Mouse (Mus musculus) forebrain, embryonic 14.5 days (tissue): ENCODE measurements around the gene Large1. TPM values are rescaled to one million over a fixed set of nuclear protein-coding genes. Genes with fewer than 3 reads are reported as not detected.

Experiments used
- ATAC-seq: fragments of 200-750 bp; cut with Nextera tagmentation; 2 replicates; pipeline ENCODE4 v1.8.0; 2017; ENCODE audit warnings: mild to moderate bottlenecking, moderate library complexity
- DNase-seq: peaks from one replicate; pipeline ENCODE4 v3.0.0-alpha.2; 2015; ENCODE audit warnings: low spot score
- H3K27ac ChIP-seq: fragments of 300-500 bp; sonication (generic); 2 replicates; pipeline ENCODE4 v1.5.1; 2014; ENCODE audit warnings: low read depth, mild to moderate bottlenecking, control low read depth, low read length, moderate library complexity
- H3K27me3 ChIP-seq: fragments of 300-500 bp; sonication (generic); replicated peaks from 2 replicates; pipeline ENCODE4 v1.6.1; 2014; ENCODE audit warnings: low read length, control low read depth, mixed read lengths; ENCODE audit not compliant: control insufficient read depth, insufficient read depth
- H3K36me3 ChIP-seq: fragments of 300-500 bp; sonication (generic); 2 replicates; pipeline ENCODE4 v1.6.1; 2014; ENCODE audit warnings: low read length, control low read depth; ENCODE audit not compliant: control insufficient read depth, insufficient read depth
- H3K4me1 ChIP-seq: fragments of 300-500 bp; sonication (generic); 2 replicates; pipeline ENCODE4 v1.6.1; 2014; ENCODE audit warnings: antibody characterized with exemption, low read length, control low read depth; ENCODE audit not compliant: control insufficient read depth, insufficient read depth
- H3K4me2 ChIP-seq: fragments of 300-500 bp; sonication (generic); 2 replicates; pipeline ENCODE4 v1.6.1; 2014; ENCODE audit warnings: mild to moderate bottlenecking, control low read depth, low read length
- H3K4me3 ChIP-seq: fragments of 300-500 bp; sonication (generic); 2 replicates; pipeline ENCODE4 v1.5.1; 2014; ENCODE audit warnings: low read depth, low read length, control low read depth
- H3K9ac ChIP-seq: fragments of 300-500 bp; sonication (generic); 2 replicates; pipeline ENCODE4 v1.6.1; 2014; ENCODE audit warnings: mild to moderate bottlenecking, low read length, control low read depth, moderate library complexity
- H3K9me3 ChIP-seq: fragments of 300-500 bp; sonication (generic); replicated peaks from 2 replicates; pipeline ENCODE4 v1.6.1; 2016; ENCODE audit warnings: low read length, control low read depth, mixed read lengths; ENCODE audit not compliant: control insufficient read depth
- WGBS: fragments of 180-500 bp; shearing (Covaris S2); extraction: QIAGEN DNeasy Blood & Tissue Kit; methylation state at CpG from one replicate; pipeline ENCODE4 v1.1.7; 2014; 5-methylcytosine and 5-hydroxymethylcytosine counted together
- polyA plus RNA-seq: library from polyadenylated mRNA; unstranded; fragments of >200 nt; fragmentation: Nextera tagmentation; extraction: Ambion mirVana; gene quantifications from 2 replicates; pipeline ENCODE4 v1.2.1, GENCODE M21; 2014

The Large1 gene
- polyA plus RNA-seq, 1 experiment from 2014 or later = 19.6 TPM

DNA sequence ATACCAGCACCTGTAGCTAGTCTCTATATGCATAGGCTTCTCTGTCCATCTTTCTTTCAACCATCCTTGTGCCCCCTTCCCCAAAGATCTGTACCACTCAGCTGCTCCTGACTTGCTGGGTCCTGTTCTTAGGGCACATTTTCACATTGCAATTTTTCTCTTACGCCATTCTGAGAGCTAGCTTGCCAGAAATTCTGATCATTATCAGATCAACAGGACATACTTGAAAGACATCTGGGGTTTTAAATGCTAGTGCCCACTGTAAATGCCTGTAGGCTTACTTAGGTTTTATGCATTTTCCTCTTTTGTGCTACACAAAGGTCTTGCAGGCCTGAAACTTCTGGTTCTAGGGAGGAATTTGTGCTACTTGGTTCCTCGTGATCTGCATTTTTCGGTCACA, 454.0 kb downstream of the Large1 start:
- Histone ChIP-seq H3K4me2 (no peak overlapping the region), H3K9ac (no peak overlapping the region), H3K27me3 (no peaks in the 10 kb centered on the region), H3K4me1 (no peaks in the 10 kb centered on the region), H3K27ac (no peak overlapping the region), H3K36me3 (no peaks in the 10 kb centered on the region), H3K4me3 (no peak overlapping the region), H3K9me3 (no peaks in the 10 kb centered on the region)
- ATAC-seq = no peak
- WGBS = 92% methylated on average over 3 of the region's 3 CpGs
- no peak for DNase-seq

- no peak overlapping the region for H3K4me3 ChIP-seq
- no peak overlapping the region for H3K27ac ChIP-seq
- DNase-seq = no peak
- H3K9me3 ChIP-seq = no peaks in the 10 kb centered on the region
- no peaks in the 10 kb centered on the region for H3K4me1 ChIP-seq
- no peak for ATAC-seq
- H3K9ac ChIP-seq = no peak overlapping the region
- H3K27me3 ChIP-seq = no peaks in the 10 kb centered on the region
- 89% methylated on average over 2 of the region's 2 CpGs for WGBS
- peaks cover 3% of the 10 kb centered on the region; the same call in 1 of the 2 replicates for H3K36me3 ChIP-seq
- no peak overlapping the region for H3K4me2 ChIP-seq
These were observed 470.3 kb downstream of the Large1 start for GRCm38 (mm10) chr8:72883033-72883432.

- Histone ChIP-seq H3K4me1 (no peaks in the 10 kb centered on the region), H3K4me3 (no peak overlapping the region), H3K27ac (no peak overlapping the region), H3K9ac (no peak overlapping the region), H3K9me3 (no peaks in the 10 kb centered on the region), H3K4me2 (no peak overlapping the region), H3K36me3 (no peaks in the 10 kb centered on the region), H3K27me3 (no peaks in the 10 kb centered on the region)
- no peak for ATAC-seq
- WGBS = 84% methylated on average over 2 of the region's 2 CpGs
- DNase-seq = no peak
These were observed 479.9 kb downstream of the Large1 start for GRCm38 (mm10) chr8:72873411-72873810.

DNA sequence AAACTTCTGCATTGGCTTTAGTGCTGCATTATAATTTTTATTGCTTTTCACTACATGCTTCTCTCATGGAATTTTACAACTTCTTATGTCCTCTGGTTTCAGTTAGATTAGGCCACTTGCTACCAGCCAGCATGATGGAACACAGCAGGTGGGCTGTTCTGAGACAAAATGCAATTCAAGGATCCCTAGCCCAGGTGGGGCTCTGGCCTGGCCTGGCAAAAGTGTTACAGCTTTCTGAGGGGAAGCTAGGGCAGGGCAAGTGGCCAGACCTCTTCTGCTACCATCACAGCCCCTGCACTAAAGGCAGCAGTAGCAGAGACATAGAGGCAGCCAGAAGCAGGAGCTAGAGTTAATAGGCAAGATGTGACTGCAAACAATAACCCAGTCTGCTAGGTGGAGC, 506.5 kb downstream of the Large1 start:
- Histone ChIP-seq H3K9ac (no peak overlapping the region), H3K27ac (no peak overlapping the region), H3K4me1 (no peaks in the 10 kb centered on the region), H3K36me3 (peaks cover 8% of the 10 kb centered on the region), H3K27me3 (no peaks in the 10 kb centered on the region), H3K9me3 (no peaks in the 10 kb centered on the region), H3K4me2 (no peak overlapping the region), H3K4me3 (no peak overlapping the region)
- ATAC-seq (no peak), DNase-seq (no peak)

DNA sequence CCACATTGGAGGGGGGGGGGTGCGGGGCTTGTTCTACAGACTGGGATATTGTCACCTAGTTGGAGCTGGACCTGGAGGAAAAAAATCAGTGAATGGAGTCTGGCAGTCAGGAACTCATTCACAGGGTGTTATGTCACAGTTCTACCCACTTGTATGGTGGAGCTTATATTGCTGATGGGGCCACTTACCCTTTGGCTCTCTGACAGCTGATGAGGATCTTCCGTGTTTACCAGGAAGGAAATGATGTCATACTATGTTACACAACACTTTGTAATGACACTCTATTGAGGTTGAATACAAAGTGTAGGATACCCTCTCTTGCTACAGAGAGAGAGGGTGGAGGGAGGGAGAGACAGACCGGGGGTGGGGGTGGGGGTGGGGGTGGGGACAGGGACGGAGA, 517.5 kb downstream of the Large1 start:
- Histone ChIP-seq H3K4me2 (no peak overlapping the region), H3K4me1 (no peaks in the 10 kb centered on the region), H3K4me3 (no peak overlapping the region), H3K36me3 (peaks cover 8% of the 10 kb centered on the region; the same call in 1 of the 2 replicates), H3K27ac (no peak overlapping the region), H3K27me3 (no peaks in the 10 kb centered on the region), H3K9me3 (no peaks in the 10 kb centered on the region), H3K9ac (no peak overlapping the region)
- DNase-seq = no peak
- no peak for ATAC-seq
- 79% methylated on average over 4 of the region's 4 CpGs for WGBS

GRCm38 (mm10) chr8:72833112-72833511, 520.2 kb downstream of the Large1 start:
- no peak overlapping the region for H3K4me3 ChIP-seq
- no peak overlapping the region for H3K27ac ChIP-seq
- no peaks in the 10 kb centered on the region for H3K27me3 ChIP-seq
- no peak overlapping the region for H3K9ac ChIP-seq
- ATAC-seq (no peak), DNase-seq (no peak)
- H3K36me3 ChIP-seq = peaks cover 8% of the 10 kb centered on the region; the same call in 1 of the 2 replicates
- no peak overlapping the region for H3K4me2 ChIP-seq
- no peaks in the 10 kb centered on the region for H3K4me1 ChIP-seq
- 48% methylated on average over 2 of the region's 2 CpGs for WGBS
- H3K9me3 ChIP-seq = no peaks in the 10 kb centered on the region

DNA sequence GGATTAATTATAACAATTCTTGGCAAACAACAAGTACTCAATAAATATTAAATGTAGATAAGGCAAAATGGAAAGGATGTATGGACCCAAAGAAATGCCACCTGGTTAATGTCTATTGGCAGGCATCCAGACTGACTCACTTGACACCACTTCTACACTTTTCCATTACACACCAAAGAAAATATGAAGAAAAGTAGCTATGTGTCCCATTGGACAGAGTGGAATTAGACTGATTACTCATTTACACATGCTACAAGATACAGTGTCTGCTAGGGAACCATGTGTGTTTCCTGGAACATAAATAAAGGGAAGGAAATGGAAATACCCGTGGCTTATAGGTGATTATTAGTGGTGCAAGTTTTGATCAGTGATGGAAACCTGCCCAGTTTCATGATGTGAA, 521.0 kb downstream of the Large1 start:
- Histone ChIP-seq H3K4me2 (no peak overlapping the region), H3K4me3 (no peak overlapping the region), H3K27ac (no peak overlapping the region), H3K36me3 (peaks cover 6% of the 10 kb centered on the region; the same call in 1 of the 2 replicates), H3K9me3 (no peaks in the 10 kb centered on the region), H3K4me1 (no peaks in the 10 kb centered on the region), H3K27me3 (no peaks in the 10 kb centered on the region), H3K9ac (no peak overlapping the region)
- 77% methylated on average over 1 of the region's 1 CpGs for WGBS
- DNase-seq (no peak), ATAC-seq (no peak)

- H3K4me1 ChIP-seq = no peaks in the 10 kb centered on the region
- peaks cover 11% of the 10 kb centered on the region for H3K36me3 ChIP-seq
- no peak overlapping the region for H3K4me2 ChIP-seq
- H3K9me3 ChIP-seq = no peaks in the 10 kb centered on the region
- no peak overlapping the region for H3K9ac ChIP-seq
- DNase-seq = no peak
- 84% methylated on average over 5 of the region's 5 CpGs for WGBS
- H3K4me3 ChIP-seq = no peak overlapping the region
- no peak for ATAC-seq
- no peak overlapping the region for H3K27ac ChIP-seq
- no peaks in the 10 kb centered on the region for H3K27me3 ChIP-seq
These were observed 535.5 kb downstream of the Large1 start for GRCm38 (mm10) chr8:72817655-72818349.

DNA sequence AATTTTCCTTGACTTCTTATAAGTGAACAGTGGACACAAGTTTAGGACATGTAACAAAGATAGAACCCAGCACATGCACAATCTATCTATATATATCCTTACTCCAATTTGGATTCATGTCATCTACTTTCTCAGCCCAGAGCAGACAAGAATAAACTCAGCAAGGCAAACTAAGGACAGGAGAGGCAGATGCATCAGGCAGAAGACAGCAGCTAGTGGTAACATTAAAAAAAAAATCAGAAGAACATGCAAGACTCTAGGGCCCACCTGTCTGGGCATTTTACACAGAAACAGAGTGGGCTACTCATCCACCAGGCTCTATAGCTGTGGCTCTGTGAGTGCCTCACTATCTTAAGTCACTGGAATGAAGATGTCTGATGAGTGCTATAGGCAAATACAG, 536.7 kb downstream of the Large1 start:
- H3K9me3 ChIP-seq = no peaks in the 10 kb centered on the region
- no peak overlapping the region for H3K9ac ChIP-seq
- ATAC-seq = no peak
- no peak for DNase-seq
- no peak overlapping the region for H3K27ac ChIP-seq
- H3K4me3 ChIP-seq = no peak overlapping the region
- no peaks in the 10 kb centered on the region for H3K27me3 ChIP-seq
- H3K36me3 ChIP-seq = peaks cover 11% of the 10 kb centered on the region
- no peak overlapping the region for H3K4me2 ChIP-seq
- H3K4me1 ChIP-seq = no peaks in the 10 kb centered on the region
